Mouse (Mus musculus) heart, adult 11 months (tissue): ENCODE measurements at regions not wholly inside any gene's neighbourhood (a gene's known extent, or its start where the extent isn't known, plus 50 kb on each side); places are given as distances from the start of the nearest gene placed in this dataset.

ENCODE experiments used
- DNase-seq: peaks from one replicate; pipeline ENCODE4 v3.0.0; 2022

- no peak for DNase-seq
Measured at GRCm38 (mm10) chr15:5658796-5659195, 414.8 kb upstream of the Ptger4 start.

DNA sequence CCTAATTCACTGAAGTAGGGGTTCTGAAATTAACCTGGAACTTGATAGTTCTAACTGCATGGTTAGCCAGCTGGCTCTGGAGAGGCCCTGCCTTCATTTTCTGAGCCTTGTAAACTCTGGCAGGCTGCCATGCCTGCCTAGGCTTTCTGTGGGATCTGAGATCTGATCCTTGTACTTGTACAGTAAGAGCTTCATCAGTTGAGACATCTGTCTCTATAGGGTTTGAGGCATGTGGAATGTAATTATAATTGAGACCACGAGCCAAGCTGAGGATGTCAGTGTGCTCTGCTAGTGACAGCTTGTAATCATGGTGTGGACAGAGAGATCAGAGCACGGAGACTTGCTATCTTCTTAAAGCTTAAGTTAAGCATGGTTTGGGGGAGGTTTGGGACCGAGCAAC, 416.8 kb upstream of the Ptger4 start:
- DNase-seq: no peak

- DNase-seq: no peak
Measured at GRCm38 (mm10) chr15:5671781-5672180, 427.8 kb upstream of the Ptger4 start.

DNA sequence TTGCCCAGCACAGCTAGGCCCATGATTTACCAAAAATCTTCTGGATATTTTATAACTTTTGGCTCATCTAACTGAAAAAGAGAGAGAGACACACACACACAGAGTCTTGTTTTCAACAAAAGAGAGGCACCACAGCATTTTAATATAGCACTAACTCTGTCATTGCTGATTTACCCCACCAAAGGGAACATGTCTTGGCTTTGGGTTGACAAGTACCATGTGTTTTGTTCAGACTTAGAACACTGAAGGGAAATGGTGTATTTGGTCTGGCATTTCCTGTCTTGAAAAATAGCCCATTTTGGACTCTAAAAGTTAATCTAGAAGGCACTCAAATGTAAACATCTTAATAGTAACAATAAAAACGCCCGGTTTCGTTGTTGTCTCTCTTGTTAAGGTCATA, 432.7 kb upstream of the Ptger4 start:
- no peak for DNase-seq

GRCm38 (mm10) chr15:5693810-5694209, 449.8 kb upstream of the Ptger4 start:
- DNase-seq: no peak

DNA sequence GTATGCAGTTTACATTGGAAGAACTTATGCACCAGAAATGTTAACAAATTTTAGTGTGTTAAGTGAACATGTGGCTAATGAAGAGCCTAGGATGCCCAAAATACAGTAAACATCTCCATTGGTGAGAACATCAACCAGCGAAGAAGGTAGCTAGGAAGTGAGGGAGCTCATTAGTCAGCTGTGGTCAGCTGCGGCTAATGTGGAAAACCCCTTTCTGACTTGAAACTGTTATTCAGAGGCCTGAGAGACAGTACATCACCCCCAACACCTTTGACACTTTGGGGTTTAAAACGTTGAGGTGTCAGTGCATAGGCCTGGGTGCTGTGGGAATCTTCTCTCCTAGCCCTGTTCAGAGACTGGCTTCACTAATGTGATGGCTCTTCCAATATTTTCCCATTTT, 451.0 kb upstream of the Ptger4 start:
- no peak for DNase-seq

- DNase-seq: no peak
Measured at GRCm38 (mm10) chr15:5708454-5708853, 464.5 kb upstream of the Ptger4 start.

DNA sequence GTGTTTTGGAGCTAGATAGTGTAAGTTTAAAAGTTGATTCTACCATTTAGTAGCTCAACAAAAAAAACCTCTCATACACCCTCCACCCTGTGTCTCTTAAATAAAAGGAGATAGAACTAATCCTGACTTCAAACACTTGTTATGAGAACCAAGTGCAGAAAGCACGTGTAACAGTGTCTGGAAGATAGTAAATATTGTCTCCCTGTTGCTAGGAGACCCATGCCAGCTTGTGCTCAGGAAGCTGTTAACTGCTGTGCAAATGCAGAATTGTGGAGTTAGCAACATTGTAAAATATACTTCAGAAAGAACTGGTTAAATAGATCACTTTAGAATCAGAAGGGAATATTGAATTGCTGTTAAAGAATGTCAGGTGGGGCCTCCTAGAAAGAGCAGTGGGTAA, 496.7 kb upstream of the Ptger4 start:
- no peak for DNase-seq

GRCm38 (mm10) chr15:5743893-5744292, 499.9 kb upstream of the Ptger4 start:
- DNase-seq: no peak

DNA sequence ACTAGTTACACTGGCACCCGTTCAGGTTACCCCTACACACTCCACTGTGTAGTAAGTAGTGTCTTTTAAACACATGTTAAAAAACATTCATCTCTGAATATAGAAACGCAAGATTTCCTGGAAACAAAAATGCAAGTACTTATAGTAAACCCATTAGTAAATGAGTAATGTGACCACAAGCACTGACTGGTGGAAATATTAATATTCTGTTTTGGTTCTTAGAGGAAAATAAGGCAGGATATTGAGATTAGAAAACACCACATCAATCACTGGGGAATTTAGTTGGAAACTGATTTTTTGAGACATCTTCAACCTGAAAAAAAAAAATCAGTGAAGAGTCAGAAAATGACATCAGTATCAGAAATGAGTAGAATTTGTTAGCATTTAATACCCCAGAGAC, 514.7 kb upstream of the Ptger4 start:
- no peak for DNase-seq

DNA sequence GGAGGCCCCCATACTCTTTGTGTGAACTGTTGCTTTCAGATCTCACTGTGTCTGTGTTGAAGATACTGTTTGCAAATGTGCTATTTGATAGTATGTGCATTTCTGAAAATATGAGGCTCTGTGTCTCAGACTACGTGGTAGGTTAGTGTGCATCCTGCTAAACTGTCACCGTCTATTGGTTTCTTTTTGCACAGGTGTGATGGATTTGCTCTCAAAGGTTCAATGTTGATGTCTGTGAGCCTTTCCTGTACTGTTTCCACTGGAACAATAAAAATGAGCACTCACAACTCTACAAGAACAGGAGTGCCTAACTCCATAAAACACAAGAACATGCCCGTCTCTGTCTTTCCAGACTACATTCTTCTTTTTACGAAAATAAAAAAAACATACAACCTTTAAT, 518.2 kb upstream of the Ptger4 start:
- DNase-seq: no peak

GRCm38 (mm10) chr15:5777074-5777473, 522.5 kb upstream of the Dab2 start:
- no peak for DNase-seq

- DNase-seq: no peak
Measured at GRCm38 (mm10) chr15:5799917-5800316, 499.7 kb upstream of the Dab2 start.

DNA sequence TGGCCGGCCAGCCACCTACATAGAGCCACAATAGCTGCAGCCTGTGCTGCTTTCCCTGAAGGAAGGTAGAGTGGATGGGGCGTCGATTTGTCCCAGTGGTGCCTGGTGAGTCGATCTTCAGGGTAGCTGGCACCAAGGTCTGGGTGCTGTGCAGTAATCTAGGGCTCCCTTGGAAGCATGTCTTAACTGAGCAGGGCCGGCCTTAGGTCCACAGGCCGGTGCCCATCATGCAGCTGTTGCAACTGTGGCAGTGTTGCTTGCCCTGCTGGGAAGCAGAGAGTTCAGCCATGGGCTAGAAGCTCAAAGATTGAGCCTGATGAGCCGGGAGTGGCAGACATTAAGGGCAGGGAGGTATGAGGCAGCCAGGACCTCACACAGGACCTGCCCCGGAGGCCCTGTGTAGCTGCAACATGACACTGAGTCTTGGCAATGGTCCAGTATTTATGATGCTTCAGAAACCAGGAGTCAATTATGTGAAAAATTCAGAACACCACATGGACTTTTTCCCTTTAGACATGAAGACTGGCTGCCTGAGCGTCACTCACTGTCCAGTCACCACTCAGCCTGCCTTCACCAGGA, 488.3 kb upstream of the Dab2 start:
- no peak for DNase-seq

DNA sequence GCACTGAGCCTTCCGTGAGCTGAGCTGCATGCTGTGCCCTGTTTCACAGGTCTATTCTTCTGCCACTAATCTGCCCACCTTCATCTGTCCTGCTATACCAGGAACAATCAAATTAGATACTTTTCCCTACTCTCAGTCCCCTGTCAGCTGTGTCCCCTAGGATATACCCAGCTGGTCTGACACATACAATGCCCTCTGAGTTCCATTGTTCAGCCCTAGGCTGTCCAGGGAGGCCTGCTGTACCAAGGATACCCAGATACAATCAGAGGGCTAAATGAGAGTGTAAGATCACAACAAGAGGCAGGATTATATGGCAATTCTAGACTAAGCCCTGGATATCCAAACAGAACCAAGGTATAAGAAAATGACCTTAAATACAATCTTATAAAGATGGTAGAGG, 487.6 kb upstream of the Dab2 start:
- no peak for DNase-seq

- DNase-seq: no peak
Measured at GRCm38 (mm10) chr15:5817901-5818576, 481.5 kb upstream of the Dab2 start.

GRCm38 (mm10) chr15:5839963-5840362, 459.6 kb upstream of the Dab2 start:
- DNase-seq: no peak

DNA sequence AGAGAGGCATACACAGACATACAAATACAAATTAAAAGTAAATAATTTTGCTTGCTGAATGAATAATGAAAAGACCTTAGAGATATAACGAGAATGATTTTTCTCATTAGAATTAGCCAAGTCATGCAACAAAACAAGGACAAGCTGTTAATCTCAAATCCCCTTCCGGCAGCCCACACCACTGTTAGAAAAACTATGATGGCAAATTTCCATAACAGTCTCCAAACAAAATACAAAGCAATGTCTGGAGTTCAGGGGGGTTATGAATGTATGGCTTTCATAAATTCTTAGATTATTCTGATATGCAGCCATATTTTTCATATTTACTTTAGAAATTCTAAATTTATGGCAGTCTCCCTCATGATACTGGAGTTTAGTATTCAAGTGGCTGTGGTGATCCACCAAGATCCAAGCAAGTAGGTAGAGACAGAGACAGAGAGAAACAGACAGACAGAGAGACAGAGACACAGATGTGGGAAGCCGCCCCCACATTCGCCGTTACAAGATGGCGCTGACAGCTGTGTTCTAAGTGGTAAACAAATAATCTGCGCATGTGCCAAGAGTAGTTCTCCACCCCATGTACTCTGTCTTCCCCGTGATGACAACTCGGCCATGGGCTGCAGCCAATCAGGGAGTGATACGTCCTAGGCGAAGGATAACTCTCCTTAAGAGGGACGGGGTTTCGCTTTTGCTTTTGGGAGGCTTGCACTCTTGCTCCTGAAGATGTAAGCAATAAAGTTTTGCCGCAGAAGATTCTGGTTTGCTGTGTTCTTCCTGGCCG, 458.0 kb upstream of the Dab2 start:
- DNase-seq: peak; percentile 90

DNA sequence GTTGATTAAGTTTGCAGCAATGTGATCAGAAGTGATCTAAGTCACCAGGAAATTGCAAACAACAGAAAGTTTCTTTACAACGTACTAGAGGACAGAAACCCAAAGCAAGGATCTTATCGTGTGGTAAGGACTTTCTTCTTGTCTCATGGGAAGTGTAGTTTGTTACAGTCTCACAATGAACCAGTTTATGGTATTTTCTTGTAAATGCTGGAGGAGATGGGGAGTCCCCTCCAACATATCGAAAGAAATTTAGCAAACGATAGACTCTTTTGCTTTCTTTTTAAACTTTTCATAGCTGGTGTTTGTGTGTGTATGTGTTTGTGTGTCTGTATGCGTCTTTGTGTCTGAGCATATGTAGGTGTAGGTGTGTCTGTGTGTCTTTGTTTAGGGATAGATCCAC, 453.0 kb upstream of the Dab2 start:
- DNase-seq: no peak

GRCm38 (mm10) chr15:5847413-5848100, 452.0 kb upstream of the Dab2 start:
- no peak for DNase-seq

DNA sequence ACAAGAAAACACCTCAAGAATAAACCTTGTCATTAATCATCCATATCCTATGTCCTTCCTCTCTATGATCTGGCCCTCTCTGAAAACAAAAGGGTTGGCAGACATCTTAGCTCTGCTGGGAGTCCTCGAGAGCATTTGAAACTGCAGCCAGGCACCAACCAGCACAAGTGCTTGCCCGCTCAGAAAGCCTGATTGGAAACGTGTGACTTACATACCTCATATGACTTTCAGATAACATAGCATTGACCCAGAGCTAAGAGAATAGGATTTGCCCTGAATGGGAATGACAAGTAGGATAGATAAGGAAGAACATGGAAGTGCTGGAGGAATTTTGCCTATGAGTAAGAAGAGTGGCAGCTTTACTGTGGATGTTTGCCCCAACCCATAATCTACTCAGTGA, 447.1 kb upstream of the Dab2 start:
- no peak for DNase-seq

DNA sequence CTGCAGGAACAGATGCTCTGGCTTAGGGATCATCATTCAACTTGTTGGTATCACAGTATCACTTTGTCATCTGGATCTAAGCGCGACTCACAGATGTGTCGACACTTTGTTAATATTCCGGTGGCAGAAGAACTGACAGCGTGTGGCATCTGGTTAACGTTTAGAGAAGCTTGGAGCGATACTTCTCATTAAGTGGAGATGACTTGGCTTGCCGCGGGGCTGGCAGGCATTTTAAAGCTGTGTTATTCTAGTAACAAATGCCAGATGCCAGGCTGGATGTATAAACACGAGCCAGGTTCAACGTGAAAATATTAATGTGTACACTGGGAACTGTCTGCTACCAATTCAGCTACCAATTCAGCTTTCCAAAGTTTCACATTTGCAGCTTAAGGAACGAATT, 430.3 kb upstream of the Dab2 start:
- DNase-seq: no peak

GRCm38 (mm10) chr15:5869866-5870265, 429.7 kb upstream of the Dab2 start:
- DNase-seq: peak; percentile 94

DNA sequence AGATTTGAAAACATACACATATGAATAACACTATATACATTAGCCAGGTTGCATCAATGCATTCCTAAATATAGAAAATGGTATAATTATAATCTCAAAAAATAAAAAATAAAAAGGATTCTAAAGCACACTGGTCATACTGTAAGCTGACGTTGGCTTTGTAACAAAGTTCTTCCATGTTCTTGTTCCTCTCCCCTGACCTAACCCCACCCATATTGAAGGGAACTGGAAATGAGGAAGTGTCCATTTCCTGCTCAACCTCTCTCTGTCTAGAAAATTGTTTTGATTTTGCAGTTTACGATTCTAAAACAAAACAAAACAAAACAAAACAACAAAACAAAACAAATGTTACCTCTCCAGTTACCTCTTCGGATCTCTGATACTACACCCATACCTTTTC, 427.5 kb upstream of the Dab2 start:
- DNase-seq: no peak
